ENCODE assay signal across 26 mouse cellular contexts in genomic region chr17:17738635-17739034, GRCm38 (mm10). TPM values are rescaled to one million over a fixed set of nuclear protein-coding genes. Genes with fewer than 3 reads are reported as not detected.
DNase-seq lines count a peak whose midpoint lies in the region; TF ChIP-seq lines count a peak whose summit lies in the region.
"Had no signal": no experiment of that assay in that cellular context is flagged by ENCODE, and none has a peak within 500 bp of the region (broad histone marks: within the 10 kb centered on the region; RNA-seq: fewer than 3 reads in every experiment).

No protein-coding gene starts in this region.

- no peaks in the 10 kb centered on the region for H3K36me3 ChIP-seq in kidney, adult 2 months (ENCODE audit: control insufficient read depth, insufficient read depth, low read length)
- H3K36me3 ChIP-seq: embryonic facial prominence, embryonic 10.5 days; embryonic facial prominence, embryonic 12.5 days; forebrain, embryonic 15.5 days; G1E had no signal

- H3K4me3 ChIP-seq in kidney, adult 2 months (ENCODE audit: insufficient read depth, low read depth, low read length) = no peak overlapping the region
- H3K4me3 ChIP-seq: embryonic facial prominence, embryonic 10.5 days; embryonic facial prominence, embryonic 12.5 days; forebrain, embryonic 13.5 days; forebrain, embryonic 15.5 days had no signal

- DNase-seq in ES-CJ7 (ENCODE audit: low read depth, low spot score) (peak; percentile 96), R1 (ENCODE audit: low read depth, low spot score) (peak; percentile 97)
- no peak for DNase-seq in kidney, adult 2 months
- no peak for DNase-seq in left cerebral cortex, postnatal 4 days
- DNase-seq in kidney, adult 8-10 months = no peak
- DNase-seq: adrenal gland, adult 8-10 months; adrenal gland, postnatal 14 days; adrenal gland, postnatal 36 days; cerebellum, adult 11-12 months; cerebellum, adult 2 months; cerebellum, adult 9-10 months; cerebellum, postnatal 10 days; cerebellum, postnatal 25 days; forebrain, postnatal 0 days had no signal

- no peak overlapping the region for H3K27ac ChIP-seq in kidney, adult 2 months (ENCODE audit: insufficient read depth, low read depth, low read length)
- H3K27ac ChIP-seq: embryonic facial prominence, embryonic 10.5 days; embryonic facial prominence, embryonic 12.5 days; forebrain, embryonic 13.5 days; forebrain, embryonic 15.5 days had no signal

- no peaks in the 10 kb centered on the region for H3K4me1 ChIP-seq in kidney, adult 2 months (ENCODE audit: control insufficient read depth, insufficient read depth, low read length)
- H3K4me1 ChIP-seq: embryonic facial prominence, embryonic 10.5 days; embryonic facial prominence, embryonic 12.5 days; forebrain, embryonic 13.5 days; forebrain, embryonic 15.5 days had no signal

- no peak for TF ChIP-seq POLR2A in kidney, adult 2 months (IDR thresholded peaks at IDR 0.05; ENCODE audit: low read depth, low read length)

- H3K27me3 ChIP-seq in kidney, adult 2 months (replicated peaks; ENCODE audit: control insufficient read depth, insufficient read depth, low read length) = no peaks in the 10 kb centered on the region
- H3K27me3 ChIP-seq: embryonic facial prominence, embryonic 12.5 days; forebrain, embryonic 13.5 days; forebrain, embryonic 15.5 days had no signal

- intact Hi-C loops in left cerebral cortex, postnatal 4 days (cut with DNase I) = no loop called here

- WGBS in kidney, adult 2 months = 90% methylated on average over 1 of the region's 1 CpGs

- no peak for TF ChIP-seq CTCF in kidney, adult 2 months (conservative IDR thresholded peaks at IDR 0.05; ENCODE audit: insufficient read depth, insufficient read length, low read depth, low read length)

RNA-seq across cellular contexts. Expression of gene Vmn2r90, which starts 35.1 kb away (rescaled TPM):
- 0.03 TPM in 1 of 2 replicates, not detected in the other for polyA plus RNA-seq in kidney, adult 2 months (2012; rRNA removed)
- under 1 TPM in 1 of 2 experiments, not detected in 1; 0.12 TPM for total RNA-seq in left cerebral cortex, postnatal 4 days (2021)
- total RNA-seq: adrenal gland, adult 18-20 months; adrenal gland, adult 8-10 months; adrenal gland, postnatal 14 days; adrenal gland, postnatal 36 days; forebrain, postnatal 0 days had no signal
- polyA plus RNA-seq: activated CD4-positive, CD25-positive, alpha-beta regulatory T cell, adult 4 months; C2C12; cortical plate, adult 2 months; embryonic facial prominence, embryonic 10.5 days; embryonic facial prominence, embryonic 12.5 days; embryonic facial prominence, embryonic 14.5 days; forebrain, embryonic 11.5 days; forebrain, embryonic 13.5 days; forebrain, embryonic 15.5 days; forebrain, postnatal 0 days; G1E; Patski had no signal

Comparison
In these comparisons a context has a peak if more than half of its experiments do, and no peak if none do; other contexts are left out.
1. DNase-seq: peak in ES-CJ7 (single experiment) and R1 (single experiment); none in kidney, adult 2 months (single experiment), left cerebral cortex, postnatal 4 days (single experiment) and kidney, adult 8-10 months (0 of 2).